Mouse (Mus musculus): ENCODE data around the gene Cyp27a1.

Cyp27a1 gene

GRCm38 (mm10) chr1:74771845-74771930, 58.3 kb downstream of the Cyp27a1 start, which contains the start of gene Wnt6:
TSS of gene Wnt6 (plus strand) at chr1:74771892.
- CTCF ChIA-PET: no interaction called here

DNA sequence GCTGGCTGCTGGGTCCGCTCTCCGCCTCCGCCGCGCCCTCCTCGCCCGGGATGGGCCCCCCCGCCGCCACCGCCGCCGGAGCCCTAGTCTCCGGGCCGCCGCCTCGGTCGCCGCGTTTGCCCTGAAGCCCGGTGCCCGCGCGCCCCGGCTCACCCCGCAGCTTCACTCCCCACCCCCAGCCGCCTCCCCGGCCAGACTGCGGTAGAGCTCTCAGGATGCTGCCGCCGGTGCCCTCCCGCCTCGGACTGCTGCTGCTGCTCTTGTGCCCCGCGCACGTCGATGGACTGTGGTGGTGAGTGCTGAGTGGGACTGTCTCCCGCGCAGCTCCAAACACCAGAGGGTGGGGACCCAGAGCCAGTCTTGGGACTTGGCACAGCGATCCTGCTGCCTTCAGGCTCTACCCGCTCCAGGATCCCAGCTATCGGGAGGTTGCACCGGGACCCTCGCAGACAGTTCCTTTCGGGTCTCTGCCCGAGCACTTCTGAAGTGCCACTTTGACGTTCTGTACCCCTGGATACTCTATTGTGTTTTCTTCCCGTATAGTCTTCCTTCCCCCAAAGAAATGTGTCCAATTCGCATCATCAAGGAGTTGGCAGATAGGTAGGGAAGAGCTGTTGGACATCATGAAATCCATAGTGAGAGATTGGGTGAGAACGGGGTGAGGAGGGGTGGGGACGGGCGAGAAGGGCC, 58.7 kb downstream of the Cyp27a1 start:
- CTCF ChIA-PET: interaction anchor here (0.6 kb wide), 1 partner anchor 34 kb away, joined by 3 read pairs; no protein-coding TSS in a partner anchor

GRCm38 (mm10) chr1:74773136-74773535, 59.8 kb downstream of the Cyp27a1 start:
- CTCF ChIA-PET: no interaction called here

GRCm38 (mm10) chr1:74774062-74774461, 60.7 kb downstream of the Cyp27a1 start:
- CTCF ChIA-PET: interaction anchor here (0.7 kb wide), 1 partner anchor 27 kb away, joined by 3 read pairs; no protein-coding TSS in a partner anchor

DNA sequence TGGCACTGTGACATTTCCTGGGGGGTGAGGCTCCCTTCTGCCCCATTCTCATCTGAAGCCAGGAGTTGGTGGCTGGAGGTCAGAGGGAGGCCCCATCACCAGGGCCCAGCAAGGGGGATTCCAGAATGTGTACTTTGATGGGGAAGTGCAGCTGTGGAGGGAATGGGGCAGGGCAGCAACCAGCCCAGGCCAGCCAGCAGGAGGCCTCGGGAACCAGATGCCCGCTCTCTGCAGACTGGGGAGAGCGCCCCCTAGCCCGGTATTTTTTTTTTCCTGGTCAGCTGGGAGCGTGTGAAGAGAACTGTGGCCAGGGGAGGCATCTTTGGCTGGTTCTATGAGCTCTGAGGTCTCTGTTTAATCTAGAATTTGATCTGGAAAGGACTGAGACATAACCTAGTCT, 62.4 kb downstream of the Cyp27a1 start:
- CTCF ChIA-PET: no interaction called here

- CTCF ChIA-PET: no interaction called here
Measured at GRCm38 (mm10) chr1:74778934-74779486, 65.6 kb downstream of the Cyp27a1 start.

- CTCF ChIA-PET: interaction anchor here (0.5 to 1.5 kb wide), 2 partner anchors 22 to 113 kb away, joined by 3 to 5 read pairs; no protein-coding TSS in a partner anchor
Measured at GRCm38 (mm10) chr1:74782045-74782444, 68.7 kb downstream of the Cyp27a1 start.

- CTCF ChIA-PET: no interaction called here
Measured at GRCm38 (mm10) chr1:74783554-74783953, 70.2 kb downstream of the Cyp27a1 start.

DNA sequence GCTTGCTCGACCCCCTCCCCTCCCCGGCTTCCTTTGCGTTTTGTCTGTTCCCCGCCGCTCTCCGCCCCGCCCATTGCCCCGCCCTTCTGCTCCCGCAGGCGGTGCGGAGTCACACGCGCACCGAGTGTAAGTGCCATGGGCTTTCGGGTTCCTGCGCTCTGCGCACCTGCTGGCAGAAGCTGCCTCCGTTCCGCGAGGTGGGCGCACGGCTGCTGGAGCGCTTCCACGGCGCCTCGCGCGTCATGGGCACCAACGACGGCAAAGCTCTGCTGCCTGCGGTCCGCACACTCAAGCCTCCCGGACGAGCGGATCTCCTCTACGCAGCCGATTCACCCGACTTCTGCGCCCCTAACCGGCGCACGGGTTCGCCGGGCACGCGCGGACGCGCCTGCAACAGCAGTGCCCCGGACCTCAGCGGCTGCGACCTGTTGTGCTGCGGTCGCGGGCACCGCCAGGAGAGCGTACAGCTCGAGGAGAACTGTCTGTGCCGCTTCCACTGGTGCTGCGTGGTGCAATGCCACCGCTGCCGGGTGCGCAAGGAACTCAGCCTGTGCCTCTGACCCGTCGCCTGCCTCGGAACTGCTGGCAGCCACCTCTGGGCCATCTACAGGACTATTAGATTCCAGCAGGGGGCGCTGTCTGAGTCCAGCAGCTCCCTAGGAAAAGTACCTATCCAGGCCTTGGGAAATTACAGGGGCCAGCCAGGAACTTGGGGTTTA, 70.8 kb downstream of the Cyp27a1 start:
- CTCF ChIA-PET: interaction anchor here (0.6 kb wide), 1 partner anchor 402 kb away, joined by 10 read pairs; no protein-coding TSS in a partner anchor

Data from spleen, embryonic (tissue).